Mouse (Mus musculus) lung, adult 2 months (tissue): ENCODE data around the gene Herc1. TPM values are rescaled to one million over a fixed set of nuclear protein-coding genes. Genes with fewer than 3 reads are reported as not detected.

ENCODE experiments used
- DNase-seq: peaks from one replicate; pipeline ENCODE4 v3.0.0; 2022
- H3K4me1 ChIP-seq: fragments of 200-500 bp; 2 replicates; pipeline ENCODE4 v1.6.1; 2011; ENCODE audit warnings: low read length; ENCODE audit not compliant: control insufficient read depth, insufficient read depth
- H3K4me3 ChIP-seq: fragments of 200-500 bp; replicated peaks from 2 replicates; pipeline ENCODE3; 2011; ENCODE audit warnings: low read depth, mild to moderate bottlenecking, control low read depth, low read length; ENCODE audit errors: extremely low read depth
- CTCF ChIP-seq: fragments of 200-500 bp; IDR thresholded peaks from 2 replicates; pipeline ENCODE4 v1.5.1; 2011; ENCODE audit warnings: mild to moderate bottlenecking, low read length, control low read depth; ENCODE audit not compliant: insufficient read depth
- POLR2A ChIP-seq: fragments of 200-500 bp; IDR thresholded peaks from 2 replicates; pipeline ENCODE4 v1.6.1; 2011; ENCODE audit warnings: low read depth, mild to moderate bottlenecking, control low read depth, low read length, borderline replicate concordance; ENCODE audit errors: extremely low read depth
- WGBS: fragments of 180-500 bp; shearing (Covaris S2); methylation state at CpG from one replicate; pipeline ENCODE4 v1.1.7; 2018; 5-methylcytosine and 5-hydroxymethylcytosine counted together
- polyA plus RNA-seq: library from polyadenylated mRNA; depleted of rRNA; stranded (reverse); fragments of >200 nt; gene quantifications from 2 replicates; pipeline ENCODE4 v1.2.3, GENCODE M21; 2012

Gene Herc1
- polyA plus RNA-seq, 1 experiment, result 15.7 TPM

DNA sequence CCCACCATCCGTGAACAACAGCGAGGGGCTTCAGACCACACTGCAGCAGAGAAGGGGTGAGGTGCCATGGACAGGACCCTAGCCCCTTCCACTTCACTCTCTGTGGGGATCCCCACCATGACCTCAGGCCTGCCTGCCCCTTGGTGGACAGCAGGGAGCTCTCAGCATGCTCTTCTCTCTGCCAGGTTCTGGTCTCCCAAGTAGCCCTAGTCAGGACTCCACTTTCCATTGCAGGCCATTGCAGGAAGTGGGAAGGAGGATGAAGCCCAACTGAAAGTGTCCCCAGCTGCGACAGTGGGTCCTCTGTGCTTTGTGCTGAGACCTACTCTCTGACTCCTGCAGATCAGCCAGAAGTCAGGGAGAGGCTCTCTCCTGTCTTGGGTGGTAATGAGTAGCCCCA is 157.4 kb downstream of the Herc1 start:
- no peak overlapping the region for H3K4me3 ChIP-seq
- H3K4me1 ChIP-seq, result peaks cover 8% of the 10 kb centered on the region; the same call in 1 of the 2 replicates
- WGBS, result 81% methylated on average over 3 of the region's 3 CpGs
- no peak for TF ChIP-seq CTCF
- no peak for TF ChIP-seq POLR2A
- DNase-seq, result no peak

DNA sequence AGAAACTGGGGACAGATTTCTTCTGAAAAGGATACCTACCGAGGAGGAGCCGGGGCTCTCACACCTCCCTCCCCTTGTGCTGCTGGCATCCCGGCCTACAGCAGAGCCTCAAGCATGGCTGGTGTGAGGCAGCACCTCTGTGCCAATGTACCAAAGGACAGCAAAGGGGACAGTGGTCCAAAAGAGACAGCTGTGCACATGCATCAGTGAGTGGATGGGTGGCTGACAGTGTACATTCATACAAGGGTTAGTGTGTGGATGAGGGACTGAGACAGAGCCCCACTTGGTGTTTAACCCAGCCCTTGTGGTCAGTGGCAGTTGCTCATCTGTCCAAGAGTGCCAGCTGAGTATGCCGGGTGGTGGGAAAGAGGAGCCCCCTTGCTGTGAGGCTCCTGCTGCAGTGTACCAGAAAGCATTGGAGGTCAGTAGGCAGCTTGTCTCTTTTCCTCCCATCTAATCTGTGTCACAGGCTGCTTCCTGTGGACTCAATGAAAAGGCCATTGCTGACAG is 158.7 kb downstream of the Herc1 start:
- no peak for DNase-seq
- no peak for TF ChIP-seq POLR2A
- no peak for TF ChIP-seq CTCF
- peaks cover 15% of the 10 kb centered on the region; the same call in 1 of the 2 replicates for H3K4me1 ChIP-seq
- no peak overlapping the region for H3K4me3 ChIP-seq
- WGBS, result 82% methylated on average over 4 of the region's 4 CpGs

DNA sequence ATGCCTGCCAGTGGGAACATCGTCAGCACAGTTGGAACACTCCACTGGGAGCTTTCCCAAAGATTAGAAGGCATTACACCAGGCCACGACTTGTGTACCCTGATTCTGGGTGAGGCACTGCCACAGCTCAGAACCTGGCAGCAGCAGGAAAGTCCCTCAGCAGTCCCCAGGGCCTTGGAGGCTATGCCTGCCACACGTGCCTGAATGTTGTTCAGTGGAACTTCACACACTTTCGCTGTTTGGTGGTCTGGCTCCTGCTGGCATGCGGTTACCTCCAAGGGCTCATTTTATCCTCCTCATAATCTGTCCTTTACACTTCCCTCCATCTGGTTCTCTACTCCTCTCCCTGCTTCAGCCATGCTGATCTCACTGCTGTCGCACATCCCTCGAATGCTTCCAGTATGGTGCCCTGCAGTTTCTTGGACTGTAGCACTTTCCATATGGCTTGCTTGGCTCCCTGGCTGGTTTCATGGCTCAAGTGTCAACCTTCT is 160.1 kb downstream of the Herc1 start:
- no peak for DNase-seq
- TF ChIP-seq POLR2A, result no peak
- TF ChIP-seq CTCF, result no peak
- WGBS, result 81% methylated on average over 7 of the region's 7 CpGs
- no peak overlapping the region for H3K4me3 ChIP-seq
- H3K4me1 ChIP-seq, result peaks cover 19% of the 10 kb centered on the region; the same call in 1 of the 2 replicates

DNA sequence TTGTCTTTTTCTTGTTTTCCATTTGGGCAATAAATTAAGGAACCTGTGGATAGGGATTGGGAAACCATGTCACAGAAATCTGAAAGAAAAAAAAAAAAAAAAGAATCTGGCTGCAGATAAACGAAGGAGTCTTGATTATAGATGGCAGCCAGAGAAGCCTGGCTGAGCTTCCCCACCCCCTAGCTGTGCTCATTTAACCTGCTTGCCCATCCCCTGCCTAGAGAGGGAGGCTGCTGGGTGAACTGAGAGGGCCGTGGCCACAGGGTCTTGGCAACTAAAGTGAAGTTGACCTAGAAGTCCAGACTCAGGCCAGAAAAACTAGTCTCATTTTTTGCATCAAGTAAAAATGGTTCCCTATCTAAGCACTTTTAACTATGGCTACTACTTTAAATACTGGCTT is 160.7 kb downstream of the Herc1 start:
- DNase-seq, result no peak
- 0% methylated on average over 2 of the region's 2 CpGs for WGBS
- Histone ChIP-seq H3K4me1 (peaks cover 16% of the 10 kb centered on the region; the same call in 1 of the 2 replicates), H3K4me3 (no peak overlapping the region)
- TF ChIP-seq POLR2A (no peak), CTCF (no peak)

DNA sequence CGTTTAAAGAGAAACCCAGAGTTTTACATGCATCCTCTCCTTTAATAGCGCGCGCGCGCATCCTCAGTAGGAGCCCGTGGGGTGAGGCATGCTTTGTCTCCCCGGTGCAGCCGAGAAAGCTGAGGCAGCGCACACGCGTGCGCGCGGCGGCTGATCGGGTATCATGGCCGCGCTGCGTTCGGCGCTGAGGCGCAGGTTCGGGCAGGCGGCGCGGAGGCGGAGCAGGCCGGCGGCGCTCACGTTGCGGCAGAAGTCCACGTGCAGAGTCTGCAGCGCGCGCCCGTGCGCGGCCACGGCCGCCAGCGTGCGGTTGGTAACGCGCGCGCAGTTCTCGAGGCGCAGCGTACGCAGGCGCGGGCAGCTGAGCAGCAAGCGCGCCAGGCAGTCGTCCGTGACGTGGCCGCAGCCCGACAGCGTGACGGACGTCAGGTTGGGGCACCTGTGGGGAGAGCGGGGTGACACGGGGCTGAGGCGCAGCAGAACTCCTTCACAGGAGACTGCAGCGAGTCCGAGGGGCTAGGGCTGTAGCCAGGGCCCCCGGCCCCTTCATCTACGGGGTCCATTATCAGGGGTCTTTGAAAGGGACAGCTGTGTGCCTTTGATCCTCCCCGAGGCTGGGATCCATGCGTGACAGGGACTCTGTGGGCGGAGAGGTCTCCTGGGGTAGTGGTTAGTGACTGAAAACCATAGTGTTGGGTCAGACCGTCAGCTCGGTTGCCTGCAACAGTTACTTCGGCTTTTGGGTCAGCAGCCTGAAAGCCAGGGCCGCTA is 161.5 kb downstream of the Herc1 start:
- H3K4me1 ChIP-seq, result peaks cover 16% of the 10 kb centered on the region; the same call in 1 of the 2 replicates
- peak overlapping the region; percentile 84 for H3K4me3 ChIP-seq
- peak; percentile 86 for DNase-seq
- WGBS, result under 1% methylated on average over 78 of the region's 78 CpGs
- TF ChIP-seq POLR2A, result peak; percentile 79; the same call in 1 of the 2 replicates
- no peak for TF ChIP-seq CTCF

DNA sequence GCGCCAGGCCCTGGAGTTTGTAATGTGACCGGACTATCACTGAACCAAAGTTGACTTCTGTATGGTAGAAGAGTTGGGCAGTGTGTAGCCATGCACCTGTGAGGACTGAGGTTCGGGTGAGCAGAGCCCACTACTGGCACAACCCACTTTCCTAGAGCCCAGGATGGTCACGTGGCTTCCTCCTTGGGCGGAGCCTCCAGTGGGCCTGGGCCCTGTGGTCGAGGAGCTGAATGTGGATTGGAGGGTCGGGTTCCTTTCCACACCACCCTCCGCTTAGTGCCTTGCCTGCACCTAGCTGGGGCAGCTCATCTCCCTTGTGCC is 162.1 kb downstream of the Herc1 start:
- Histone ChIP-seq H3K4me3 (peak overlapping the region; percentile 84), H3K4me1 (peaks cover 16% of the 10 kb centered on the region; the same call in 1 of the 2 replicates)
- DNase-seq, result peak; percentile 81
- TF ChIP-seq CTCF (no peak), POLR2A (peak; percentile 85; the same call in 1 of the 2 replicates)
- WGBS, result 0% methylated on average over 8 of the region's 8 CpGs

DNA sequence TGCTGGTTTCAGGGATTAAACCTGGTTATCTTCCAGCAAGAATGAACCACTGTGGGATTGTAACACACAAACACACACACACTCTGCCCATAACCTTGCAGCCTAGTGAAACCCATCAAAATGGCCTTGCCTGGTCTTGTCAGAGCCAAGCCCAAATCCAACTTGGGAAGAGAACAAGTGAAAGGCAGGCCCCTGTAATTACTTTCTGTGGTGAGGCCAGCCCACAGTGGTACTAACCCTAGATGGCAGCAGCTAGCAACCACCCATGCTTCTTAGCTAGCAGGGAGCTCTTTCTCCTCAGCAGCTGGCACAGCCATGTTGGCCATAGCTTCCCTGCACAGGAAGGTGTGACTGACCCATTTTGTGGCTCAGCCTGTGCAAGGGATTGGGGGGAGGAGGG is 162.9 kb downstream of the Herc1 start:
- no peak for DNase-seq

DNA sequence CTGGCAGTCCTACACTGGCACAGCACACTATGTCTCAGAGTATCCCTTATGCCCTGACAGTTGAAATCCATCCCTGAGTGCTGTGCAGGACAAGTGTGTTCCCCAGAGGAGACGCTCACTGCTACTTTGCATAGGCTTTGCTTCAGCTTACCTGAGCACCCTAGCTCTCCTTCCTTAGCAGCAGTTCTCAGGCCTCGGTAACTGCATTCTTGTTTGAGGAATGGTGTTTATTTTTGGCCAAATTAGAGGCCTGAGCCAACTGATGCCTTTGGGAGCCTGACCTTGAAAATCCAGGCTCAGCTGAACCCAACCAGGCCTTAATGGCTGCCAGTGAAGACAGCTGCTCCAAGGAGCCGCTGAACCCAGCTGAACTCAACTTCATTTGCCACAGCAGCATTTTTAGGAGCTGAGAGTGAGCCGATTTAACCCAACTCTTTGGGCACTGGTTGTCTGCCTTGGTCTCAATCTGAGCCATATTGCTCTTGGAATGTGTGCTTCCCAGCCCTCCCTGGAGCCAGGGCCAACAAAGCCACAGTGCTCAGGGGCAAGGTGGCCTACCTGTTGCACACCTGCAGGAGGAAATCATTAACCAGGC is 163.5 kb downstream of the Herc1 start:
- H3K4me3 ChIP-seq, result no peak overlapping the region
- H3K4me1 ChIP-seq, result peaks cover 16% of the 10 kb centered on the region; the same call in 1 of the 2 replicates
- WGBS, result 63% methylated on average over 4 of the region's 4 CpGs
- TF ChIP-seq CTCF (no peak), POLR2A (no peak)
- no peak for DNase-seq

More for the DNA sequence above, 162.9 kb downstream of the Herc1 start:
- peaks cover 16% of the 10 kb centered on the region; the same call in 1 of the 2 replicates for H3K4me1 ChIP-seq
- no peak overlapping the region for H3K4me3 ChIP-seq
- no peak for TF ChIP-seq CTCF
- TF ChIP-seq POLR2A, result no peak

DNA sequence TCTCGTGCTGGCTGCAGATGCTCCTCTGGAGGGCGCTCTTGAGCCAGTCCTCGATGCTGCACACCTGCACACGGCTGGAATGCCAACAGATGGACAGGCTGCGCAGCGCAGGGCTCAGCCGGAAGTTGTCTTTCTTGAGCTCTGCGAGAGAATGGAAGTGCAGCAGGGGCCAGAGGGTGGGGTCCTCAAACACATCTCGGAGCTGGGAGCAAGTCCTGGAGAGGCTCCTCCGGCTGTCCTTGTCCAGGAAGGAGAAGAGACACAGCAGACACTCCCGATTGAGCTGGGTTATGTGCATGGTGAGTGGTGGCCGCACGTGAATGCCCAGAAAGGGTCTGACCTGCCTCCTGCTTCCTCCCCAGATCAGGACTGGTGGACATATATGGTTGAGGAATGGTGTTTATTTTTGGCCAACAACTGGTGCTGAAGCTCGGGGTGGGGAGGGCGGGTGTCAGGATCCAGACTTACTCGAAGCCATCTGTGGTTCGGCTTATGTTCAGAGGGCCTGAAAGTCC is 164.1 kb downstream of the Herc1 start, which contains the start of gene Fbxl22:
TSS of gene Fbxl22 (minus strand) at position 338 of the 515 bp plus-strand sequence.
- H3K4me3 ChIP-seq, result no peak within 1 kb of the TSS
- TF ChIP-seq POLR2A (no peak), CTCF (peak; percentile 66; the same call in 1 of the 2 replicates)
- WGBS, result 45% methylated on average over 17 of the region's 17 CpGs
- DNase-seq, result peak; percentile 72
- H3K4me1 ChIP-seq, result peaks cover 16% of the 10 kb centered on the region; the same call in 1 of the 2 replicates
